Mouse (Mus musculus) stomach, embryonic 14.5 days (tissue): ENCODE measurements around the gene Tekt4. TPM values are rescaled to one million over a fixed set of nuclear protein-coding genes. Genes with fewer than 3 reads are reported as not detected.

Experiments
- ATAC-seq: fragments of 200-750 bp; cut with Nextera tagmentation; 2 replicates; pipeline ENCODE4 v1.8.0; 2017; ENCODE audit warnings: low read depth, moderate TSS enrichment; ENCODE audit not compliant: insufficient number of reproducible peaks, insufficient read depth, low FRiP score
- H3K27ac ChIP-seq: fragments of 300-500 bp; sonication (generic); 2 replicates; pipeline ENCODE4 v1.5.1; 2014; ENCODE audit warnings: mild to moderate bottlenecking, low read length, moderate library complexity, mixed read lengths
- H3K27me3 ChIP-seq: fragments of 300-500 bp; sonication (generic); 2 replicates; pipeline ENCODE4 v1.6.1; 2014; ENCODE audit warnings: low read length, control low read depth, mixed read lengths; ENCODE audit not compliant: control insufficient read depth, insufficient read depth
- H3K36me3 ChIP-seq: fragments of 300-500 bp; sonication (generic); 2 replicates; pipeline ENCODE4 v1.6.1; 2014; ENCODE audit warnings: mild to moderate bottlenecking, control low read depth, low read length, moderate library complexity, mixed read lengths; ENCODE audit not compliant: control insufficient read depth, insufficient read depth
- H3K4me1 ChIP-seq: fragments of 300-500 bp; sonication (generic); 2 replicates; pipeline ENCODE4 v1.6.1; 2014; ENCODE audit warnings: low read length, control low read depth, mixed read lengths; ENCODE audit not compliant: control insufficient read depth, insufficient read depth
- H3K4me2 ChIP-seq: fragments of 300-500 bp; sonication (generic); replicated peaks from 2 replicates; pipeline ENCODE4 v1.6.1; 2014; ENCODE audit warnings: low read depth, low read length, control low read depth
- H3K4me3 ChIP-seq: fragments of 300-500 bp; sonication (generic); 2 replicates; pipeline ENCODE4 v1.5.1; 2014; ENCODE audit warnings: low read depth, low read length, control low read depth
- H3K9ac ChIP-seq: fragments of 300-500 bp; sonication (generic); replicated peaks from 2 replicates; pipeline ENCODE4 v1.6.1; 2014; ENCODE audit warnings: low read depth, mild to moderate bottlenecking, control low read depth, low read length, moderate library complexity, mixed read lengths
- H3K9me3 ChIP-seq: fragments of 300-500 bp; sonication (generic); 2 replicates; pipeline ENCODE4 v1.6.1; 2016; ENCODE audit warnings: low read depth, low read length, control low read depth; ENCODE audit not compliant: control insufficient read depth
- WGBS: fragments of 180-500 bp; shearing (Covaris S2); extraction: QIAGEN DNeasy Blood & Tissue Kit; methylation state at CpG from one replicate; pipeline ENCODE4 v1.1.7; 2014; 5-methylcytosine and 5-hydroxymethylcytosine counted together
- polyA plus RNA-seq: library from polyadenylated mRNA; unstranded; fragments of >200 nt; fragmentation: Nextera tagmentation; extraction: Ambion mirVana; gene quantifications from 2 replicates; pipeline ENCODE4 v1.2.1, GENCODE M21; 2014

Gene Tekt4
- polyA plus RNA-seq, 1 experiment from 2014 or later = not detected

- Histone ChIP-seq H3K4me1 (peaks cover 42% of the 10 kb centered on the region), H3K4me2 (no peak overlapping the region), H3K9ac (no peak overlapping the region), H3K4me3 (no peak overlapping the region), H3K27me3 (no peaks in the 10 kb centered on the region), H3K27ac (no peak overlapping the region), H3K36me3 (peaks cover 6% of the 10 kb centered on the region; the same call in 1 of the 2 replicates), H3K9me3 (no peaks in the 10 kb centered on the region)
- WGBS = 68% methylated on average over 2 of the region's 2 CpGs
- ATAC-seq = no peak
Measured at GRCm38 (mm10) chr17:25425996-25426395, 28.4 kb upstream of the Tekt4 start.

DNA sequence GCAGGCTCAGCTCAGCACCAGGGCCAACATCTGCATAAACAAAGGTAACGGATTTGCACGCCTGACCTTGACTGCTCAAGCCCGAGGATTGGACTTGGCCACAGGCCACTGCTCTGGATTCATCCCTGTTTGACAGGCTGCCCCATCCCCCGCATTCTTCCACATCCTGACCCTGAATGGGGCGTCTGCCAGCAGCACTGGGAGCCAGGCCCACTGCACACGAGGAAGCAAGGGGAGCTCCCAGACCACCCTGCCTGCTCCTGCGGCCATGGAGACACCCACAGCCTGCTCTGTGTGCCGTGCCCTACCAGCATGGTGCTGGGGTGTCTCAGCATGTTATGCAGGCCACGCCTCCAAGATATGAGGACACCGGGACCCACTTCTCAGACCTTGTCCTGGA lies 27.0 kb upstream of the Tekt4 start:
- Histone ChIP-seq H3K4me2 (no peak overlapping the region), H3K4me3 (no peak overlapping the region), H3K4me1 (peaks cover 54% of the 10 kb centered on the region), H3K9ac (no peak overlapping the region), H3K36me3 (no peaks in the 10 kb centered on the region), H3K9me3 (no peaks in the 10 kb centered on the region), H3K27me3 (no peaks in the 10 kb centered on the region), H3K27ac (no peak overlapping the region; the same call in 1 of the 2 replicates)
- ATAC-seq = peak; percentile 57; the same call in 1 of the 2 replicates
- 19% methylated on average over 10 of the region's 10 CpGs for WGBS

- no peaks in the 10 kb centered on the region for H3K36me3 ChIP-seq
- WGBS = 56% methylated on average over 5 of the region's 5 CpGs
- H3K4me1 ChIP-seq = peaks cover 54% of the 10 kb centered on the region
- no peak overlapping the region for H3K9ac ChIP-seq
- H3K27ac ChIP-seq = no peak overlapping the region
- H3K9me3 ChIP-seq = no peaks in the 10 kb centered on the region
- no peak overlapping the region for H3K4me2 ChIP-seq
- ATAC-seq = no peak
- no peaks in the 10 kb centered on the region for H3K27me3 ChIP-seq
- no peak overlapping the region for H3K4me3 ChIP-seq
Measured at GRCm38 (mm10) chr17:25429240-25429639, 25.2 kb upstream of the Tekt4 start.

- Histone ChIP-seq H3K9me3 (no peaks in the 10 kb centered on the region), H3K36me3 (no peaks in the 10 kb centered on the region), H3K27me3 (no peaks in the 10 kb centered on the region), H3K27ac (no peak overlapping the region), H3K4me2 (no peak overlapping the region), H3K9ac (no peak overlapping the region), H3K4me1 (peaks cover 60% of the 10 kb centered on the region), H3K4me3 (no peak overlapping the region)
- ATAC-seq = no peak
- WGBS = 22% methylated on average over 6 of the region's 6 CpGs
Measured at GRCm38 (mm10) chr17:25429886-25430285, 24.5 kb upstream of the Tekt4 start.

GRCm38 (mm10) chr17:25430534-25430933 lies 23.9 kb upstream of the Tekt4 start:
- WGBS = 44% methylated on average over 8 of the region's 8 CpGs
- H3K36me3 ChIP-seq = no peaks in the 10 kb centered on the region
- no peak for ATAC-seq
- no peak overlapping the region for H3K4me3 ChIP-seq
- no peak overlapping the region for H3K9ac ChIP-seq
- H3K27ac ChIP-seq = no peak overlapping the region
- no peak overlapping the region for H3K4me2 ChIP-seq
- H3K4me1 ChIP-seq = peaks cover 64% of the 10 kb centered on the region
- H3K27me3 ChIP-seq = no peaks in the 10 kb centered on the region
- no peaks in the 10 kb centered on the region for H3K9me3 ChIP-seq

- H3K27me3 ChIP-seq = no peaks in the 10 kb centered on the region
- ATAC-seq = no peak
- no peaks in the 10 kb centered on the region for H3K36me3 ChIP-seq
- H3K9ac ChIP-seq = peak overlapping the region; percentile 81
- H3K4me3 ChIP-seq = peak overlapping the region; percentile 64
- no peaks in the 10 kb centered on the region for H3K9me3 ChIP-seq
- peaks cover 48% of the 10 kb centered on the region for H3K4me1 ChIP-seq
- peak overlapping the region; percentile 97 for H3K4me2 ChIP-seq
- H3K27ac ChIP-seq = peak overlapping the region; percentile 75; the same call in 1 of the 2 replicates
- under 1% methylated on average over 53 of the region's 53 CpGs for WGBS
Measured at GRCm38 (mm10) chr17:25432433-25433181, 21.8 kb upstream of the Tekt4 start.

- no peaks in the 10 kb centered on the region for H3K9me3 ChIP-seq
- H3K9ac ChIP-seq = peak overlapping the region; percentile 81
- under 1% methylated on average over 34 of the region's 40 CpGs for WGBS
- peak overlapping the region; percentile 75; the same call in 1 of the 2 replicates for H3K27ac ChIP-seq
- peaks cover 43% of the 10 kb centered on the region for H3K4me1 ChIP-seq
- no peaks in the 10 kb centered on the region for H3K27me3 ChIP-seq
- peak overlapping the region; percentile 97 for H3K4me2 ChIP-seq
- ATAC-seq = 0 out of 2 replicates have a peak, but pooled peaks have one; percentile 2
- peak overlapping the region; percentile 64 for H3K4me3 ChIP-seq
- H3K36me3 ChIP-seq = no peaks in the 10 kb centered on the region
Measured at GRCm38 (mm10) chr17:25433223-25433616, 21.2 kb upstream of the Tekt4 start.

- Histone ChIP-seq H3K9me3 (no peaks in the 10 kb centered on the region), H3K9ac (peak within 1 kb of the TSS; percentile 81), H3K36me3 (no peaks in the 10 kb centered on the region), H3K4me2 (peak within 1 kb of the TSS; percentile 97), H3K4me3 (peak within 1 kb of the TSS; percentile 64), H3K27me3 (no peaks in the 10 kb centered on the region), H3K4me1 (peaks cover 43% of the 10 kb centered on the region), H3K27ac (peak within 1 kb of the TSS; percentile 75)
- ATAC-seq = peak; percentile 85
- WGBS = 1% methylated on average over 81 of the region's 103 CpGs
Measured at GRCm38 (mm10) chr17:25433617-25434606, 20.5 kb upstream of the Tekt4 start, which contains the start of gene Cacna1h. Cacna1h (minus strand) TSS chr17:25433783.
